Mouse (Mus musculus) liver, embryonic 16.5 days (tissue): ENCODE data around the gene Ppp1r2. TPM values are rescaled to one million over a fixed set of nuclear protein-coding genes. Genes with fewer than 3 reads are reported as not detected.

Experiments
- ATAC-seq: fragments of 200-750 bp; cut with Nextera tagmentation; 2 replicates; pipeline ENCODE4 v1.8.0; 2017; ENCODE audit warnings: low read depth, mild to moderate bottlenecking, moderate number of reproducible peaks, moderate library complexity
- H3K27ac ChIP-seq: fragments of 300-500 bp; sonication (generic); 2 replicates; pipeline ENCODE4 v1.5.1; 2014; ENCODE audit warnings: mild to moderate bottlenecking, low read length
- H3K27me3 ChIP-seq: fragments of 300-500 bp; sonication (generic); 2 replicates; pipeline ENCODE4 v1.6.1; 2014; ENCODE audit warnings: low read depth, low read length, mixed read lengths; ENCODE audit not compliant: control insufficient read depth, insufficient read depth
- H3K36me3 ChIP-seq: fragments of 300-500 bp; sonication (generic); 2 replicates; pipeline ENCODE4 v1.6.1; 2014; ENCODE audit warnings: mild to moderate bottlenecking; ENCODE audit not compliant: control insufficient read depth, insufficient read depth
- H3K4me1 ChIP-seq: fragments of 300-500 bp; sonication (generic); 2 replicates; pipeline ENCODE4 v1.6.1; 2014; ENCODE audit warnings: low read depth, low read length, mixed read lengths; ENCODE audit not compliant: control insufficient read depth
- H3K4me2 ChIP-seq: fragments of 300-500 bp; sonication (generic); 2 replicates; pipeline ENCODE4 v1.6.1; 2014; ENCODE audit warnings: low read depth, low read length, mixed read lengths
- H3K4me3 ChIP-seq: fragments of 300-500 bp; sonication (generic); 2 replicates; pipeline ENCODE4 v1.5.1; 2014; ENCODE audit warnings: low read depth, mild to moderate bottlenecking, low read length
- H3K9ac ChIP-seq: fragments of 300-500 bp; sonication (generic); 2 replicates; pipeline ENCODE4 v1.6.1; 2014; ENCODE audit warnings: low read depth, low read length
- H3K9me3 ChIP-seq: fragments of 300-500 bp; sonication (generic); replicated peaks from 2 replicates; pipeline ENCODE4 v1.6.1; 2016; ENCODE audit warnings: low read length; ENCODE audit not compliant: control insufficient read depth
- WGBS: fragments of 180-500 bp; shearing (Covaris S2); extraction: QIAGEN DNeasy Blood & Tissue Kit; methylation state at CpG from one replicate; pipeline ENCODE4 v1.1.7; 2014; ENCODE audit not compliant: insufficient replicate concordance; 5-methylcytosine and 5-hydroxymethylcytosine counted together
- polyA plus RNA-seq: library from polyadenylated mRNA; unstranded; fragments of >200 nt; fragmentation: Nextera tagmentation; extraction: Ambion mirVana; gene quantifications from 2 replicates; pipeline ENCODE4 v1.2.1, GENCODE M21; 2015

The Ppp1r2 gene
- polyA plus RNA-seq, 1 experiment from 2014 or later, result 34.5 TPM

DNA sequence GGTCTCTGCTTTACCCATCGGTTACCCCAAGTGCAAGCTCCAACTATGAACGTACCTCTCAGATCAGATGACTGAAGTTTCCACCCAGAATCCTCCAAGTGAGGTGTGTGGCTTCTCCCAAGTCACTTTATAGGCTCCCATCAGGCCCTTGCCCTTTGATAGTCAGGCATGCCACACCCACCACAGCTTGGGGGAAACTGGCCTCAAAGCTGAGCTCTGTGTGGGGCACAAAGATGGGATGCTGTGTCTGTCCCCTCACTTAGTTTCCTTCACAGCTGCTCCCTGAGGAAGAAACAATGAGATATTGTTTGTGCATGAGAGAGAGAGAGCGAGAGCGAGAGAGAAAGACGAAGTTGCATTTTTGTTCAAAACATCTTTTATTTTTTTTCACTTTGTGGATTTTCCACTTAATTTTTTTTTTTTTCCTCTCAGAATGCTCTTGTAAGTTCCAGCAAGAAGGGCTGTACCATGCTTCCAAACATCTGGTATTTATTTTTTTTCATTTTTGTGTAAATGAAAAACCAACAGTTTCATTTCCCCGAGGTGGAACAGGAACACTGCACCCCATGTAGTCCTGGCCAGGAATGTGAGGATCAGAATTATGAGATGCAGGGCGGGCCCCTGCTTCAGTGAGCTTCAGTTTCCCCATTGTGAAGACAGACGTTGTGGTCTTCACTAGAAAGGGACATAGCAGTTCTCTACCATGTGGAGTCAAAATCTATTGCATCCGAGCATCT, 39.6 kb upstream of the Ppp1r2 start, which contains the start of gene Apod:
Apod (minus strand) TSS at position 312 of the 737 bp plus-strand sequence.
- no peaks in the 10 kb centered on the region for H3K4me1 ChIP-seq
- H3K9me3 ChIP-seq, result no peaks in the 10 kb centered on the region
- no peak within 1 kb of the TSS for H3K4me2 ChIP-seq
- no peaks in the 10 kb centered on the region for H3K27me3 ChIP-seq
- H3K36me3 ChIP-seq, result no peaks in the 10 kb centered on the region
- H3K27ac ChIP-seq, result no peak within 1 kb of the TSS
- H3K4me3 ChIP-seq, result no peak within 1 kb of the TSS
- 57% methylated on average over 9 of the region's 9 CpGs for whole genome bisulfite sequencing
- no peak within 1 kb of the TSS for H3K9ac ChIP-seq
- ATAC-seq, result no peak

DNA sequence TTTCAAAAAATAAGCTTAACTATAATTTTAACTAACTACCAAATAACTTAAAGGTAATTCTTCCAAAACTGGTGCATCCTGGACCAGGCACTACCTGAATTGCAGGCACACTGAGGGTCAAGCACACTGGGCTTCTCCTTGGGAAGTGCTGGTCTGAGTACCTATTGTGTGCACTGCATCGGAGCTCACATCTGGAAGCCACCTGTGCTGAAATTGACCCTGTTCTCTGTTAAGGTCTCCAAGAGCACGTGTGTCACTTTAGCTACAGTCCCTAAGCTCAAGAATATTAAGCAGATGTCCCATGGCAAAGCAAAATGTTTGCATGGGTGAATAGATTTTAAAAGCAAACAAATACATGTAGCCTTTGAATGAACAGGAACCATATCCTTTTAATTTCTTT, 38.5 kb upstream of the Ppp1r2 start:
- no peak overlapping the region for H3K4me2 ChIP-seq
- H3K4me1 ChIP-seq, result no peaks in the 10 kb centered on the region
- no peak for ATAC-seq
- H3K9me3 ChIP-seq, result no peaks in the 10 kb centered on the region
- H3K4me3 ChIP-seq, result no peak overlapping the region
- H3K27me3 ChIP-seq, result no peaks in the 10 kb centered on the region
- 51% methylated on average over 2 of the region's 2 CpGs for WGBS
- H3K27ac ChIP-seq, result no peak overlapping the region
- H3K9ac ChIP-seq, result no peak overlapping the region
- no peaks in the 10 kb centered on the region for H3K36me3 ChIP-seq

DNA sequence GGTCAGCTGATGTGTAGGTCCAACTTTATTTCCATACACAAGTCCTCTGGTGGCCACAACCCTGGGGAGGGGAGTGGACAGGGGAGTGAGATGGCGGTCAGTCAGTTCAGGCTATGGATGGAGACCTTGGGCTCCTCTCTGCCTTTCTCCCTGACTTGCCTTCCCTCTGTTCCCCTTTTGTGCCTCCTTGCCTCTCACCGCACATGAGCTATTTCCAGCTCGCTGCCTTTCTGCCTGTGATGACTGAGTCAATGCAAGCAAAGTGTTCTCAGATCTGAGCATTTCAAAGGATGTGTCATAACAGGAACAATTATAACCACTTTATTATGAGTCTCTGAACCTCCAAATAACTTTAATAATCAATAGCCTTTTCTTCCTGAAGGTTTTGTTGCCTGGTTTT, 37.2 kb upstream of the Ppp1r2 start:
- Histone ChIP-seq H3K27me3 (no peaks in the 10 kb centered on the region), H3K4me2 (no peak overlapping the region), H3K36me3 (no peaks in the 10 kb centered on the region), H3K9ac (no peak overlapping the region), H3K4me3 (no peak overlapping the region), H3K9me3 (no peaks in the 10 kb centered on the region), H3K27ac (no peak overlapping the region), H3K4me1 (no peaks in the 10 kb centered on the region)
- no peak for ATAC-seq
- 53% methylated on average over 3 of the region's 3 CpGs for WGBS

DNA sequence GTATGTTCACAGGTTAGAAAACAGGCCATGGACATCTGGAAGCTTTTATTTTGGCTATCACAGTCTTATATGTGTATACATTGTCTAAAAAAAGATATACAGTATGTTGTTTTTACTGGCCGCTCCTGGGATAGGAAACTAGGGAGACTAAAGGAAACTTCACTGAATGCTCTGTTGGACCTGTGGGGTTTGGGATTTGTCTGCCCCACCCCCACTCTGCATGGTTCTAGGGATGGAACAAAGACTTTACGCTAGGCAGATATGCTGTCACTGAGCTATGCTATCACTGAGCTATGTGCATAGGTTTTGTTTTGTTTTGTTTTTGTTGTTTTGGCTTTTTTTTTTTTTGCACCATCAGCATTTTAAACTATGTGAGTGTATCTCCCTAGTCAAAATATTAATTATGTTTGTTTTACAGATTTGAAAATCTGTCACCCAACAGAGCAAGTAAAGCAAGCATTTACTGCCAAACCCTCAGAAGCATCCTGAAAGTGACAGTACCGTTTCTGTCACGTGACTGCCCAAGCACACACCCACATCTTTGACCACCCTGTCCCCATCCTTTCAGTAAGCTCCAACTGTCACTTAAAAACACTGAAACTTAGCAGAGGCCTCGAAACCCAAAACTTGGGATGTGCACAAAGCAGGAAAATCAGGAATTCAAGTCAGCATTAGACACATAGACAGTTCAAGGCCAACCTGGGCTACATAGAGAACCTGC, 30.3 kb upstream of the Ppp1r2 start:
- 62% methylated on average over 5 of the region's 5 CpGs for WGBS

DNA sequence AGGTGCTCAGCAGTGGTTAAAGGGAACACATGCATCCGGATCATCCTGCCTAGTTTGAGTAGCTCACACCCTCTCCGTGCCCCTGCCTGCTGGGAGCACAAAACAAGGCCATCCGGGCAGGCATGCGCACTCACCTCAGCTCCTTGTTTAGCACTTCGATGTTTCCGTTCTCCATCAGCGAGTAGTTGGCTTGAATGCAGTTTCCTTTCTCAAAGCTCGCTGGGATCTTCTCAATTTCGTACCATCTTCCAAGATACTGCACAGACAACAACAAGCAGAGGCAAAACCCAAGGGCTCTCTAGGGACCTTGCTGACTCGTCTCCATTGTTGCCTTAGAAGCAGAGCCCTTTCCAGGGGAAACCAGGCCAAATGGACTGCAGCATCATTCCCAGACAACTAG, 28.2 kb upstream of the Ppp1r2 start:
- 62% methylated on average over 10 of the region's 10 CpGs for WGBS
- H3K27me3 ChIP-seq, result no peaks in the 10 kb centered on the region
- no peak for ATAC-seq

More for the DNA sequence above, 30.3 kb upstream of the Ppp1r2 start:
- no peaks in the 10 kb centered on the region for H3K27me3 ChIP-seq
- no peak for ATAC-seq
- H3K27ac ChIP-seq, result no peak overlapping the region
- no peak overlapping the region for H3K9ac ChIP-seq
- H3K9me3 ChIP-seq, result no peaks in the 10 kb centered on the region
- no peaks in the 10 kb centered on the region for H3K36me3 ChIP-seq
- no peak overlapping the region for H3K4me3 ChIP-seq
- no peaks in the 10 kb centered on the region for H3K4me1 ChIP-seq
- H3K4me2 ChIP-seq, result no peak overlapping the region

DNA sequence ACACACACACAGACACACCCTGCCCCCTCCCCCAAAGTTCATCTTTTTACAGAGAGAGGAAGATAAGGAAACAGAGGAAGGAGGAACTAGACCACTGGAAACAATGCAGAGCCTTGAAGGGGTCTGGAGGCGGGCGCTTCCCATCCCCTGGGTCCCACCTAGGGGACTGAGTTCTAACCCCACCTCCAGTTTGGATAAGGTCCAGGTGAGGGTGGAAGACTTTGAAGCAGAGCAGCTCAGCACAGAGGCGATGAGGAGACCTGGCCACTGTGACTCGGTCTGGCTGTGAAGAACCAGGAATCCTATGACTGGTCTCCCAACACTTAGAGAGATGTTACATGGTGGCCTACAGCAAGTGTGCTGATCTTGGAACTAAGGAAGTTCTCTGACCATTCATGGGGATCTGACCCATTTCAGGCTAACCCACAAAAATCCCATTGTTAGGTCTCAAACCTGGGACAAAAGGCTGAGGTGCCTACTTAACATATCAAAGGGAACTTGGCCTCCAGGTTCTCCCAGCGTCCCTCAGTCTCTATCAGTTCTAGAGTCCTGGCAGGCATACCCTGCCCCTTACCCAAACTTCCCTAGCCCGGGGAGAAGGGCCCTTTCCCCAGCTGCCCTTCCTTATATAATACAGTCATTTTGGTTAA, 25.9 kb upstream of the Ppp1r2 start:
- no peak for ATAC-seq
- H3K9me3 ChIP-seq, result no peaks in the 10 kb centered on the region
- no peaks in the 10 kb centered on the region for H3K4me1 ChIP-seq
- no peaks in the 10 kb centered on the region for H3K36me3 ChIP-seq
- H3K4me3 ChIP-seq, result no peak overlapping the region
- H3K27me3 ChIP-seq, result no peaks in the 10 kb centered on the region
- H3K27ac ChIP-seq, result no peak overlapping the region
- no peak overlapping the region for H3K9ac ChIP-seq
- H3K4me2 ChIP-seq, result no peak overlapping the region
- 48% methylated on average over 6 of the region's 6 CpGs for WGBS

More for the DNA sequence above, 28.2 kb upstream of the Ppp1r2 start:
- H3K4me3 ChIP-seq, result no peak overlapping the region
- H3K4me1 ChIP-seq, result no peaks in the 10 kb centered on the region
- no peaks in the 10 kb centered on the region for H3K9me3 ChIP-seq
- no peak overlapping the region for H3K4me2 ChIP-seq
- no peak overlapping the region for H3K27ac ChIP-seq
- H3K36me3 ChIP-seq, result no peaks in the 10 kb centered on the region
- no peak overlapping the region for H3K9ac ChIP-seq

DNA sequence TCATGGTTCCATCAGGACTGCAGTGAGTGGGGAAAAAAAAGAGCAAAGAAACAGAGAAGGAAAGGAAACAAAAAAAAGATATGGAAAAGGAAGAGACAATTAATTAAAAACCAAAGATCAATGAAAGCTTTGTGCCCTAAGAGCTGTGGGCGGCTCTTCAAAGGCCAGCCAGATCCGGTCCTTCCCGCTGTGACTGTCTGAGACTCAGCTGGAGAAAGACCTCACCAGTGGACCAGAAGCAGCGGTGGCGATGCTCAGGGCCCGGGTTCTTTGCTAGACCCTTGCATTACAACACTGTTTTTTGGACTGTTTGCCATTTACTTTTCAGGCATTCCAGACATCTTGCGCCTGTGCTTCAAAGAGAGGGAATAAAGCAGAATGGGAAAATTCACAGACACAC, 25.4 kb upstream of the Ppp1r2 start:
- H3K27me3 ChIP-seq, result no peaks in the 10 kb centered on the region
- no peak overlapping the region for H3K4me3 ChIP-seq
- no peak overlapping the region for H3K9ac ChIP-seq
- 53% methylated on average over 7 of the region's 7 CpGs for WGBS
- H3K4me2 ChIP-seq, result no peak overlapping the region
- no peaks in the 10 kb centered on the region for H3K36me3 ChIP-seq
- no peaks in the 10 kb centered on the region for H3K9me3 ChIP-seq
- no peak overlapping the region for H3K27ac ChIP-seq
- H3K4me1 ChIP-seq, result no peaks in the 10 kb centered on the region
- ATAC-seq, result no peak

DNA sequence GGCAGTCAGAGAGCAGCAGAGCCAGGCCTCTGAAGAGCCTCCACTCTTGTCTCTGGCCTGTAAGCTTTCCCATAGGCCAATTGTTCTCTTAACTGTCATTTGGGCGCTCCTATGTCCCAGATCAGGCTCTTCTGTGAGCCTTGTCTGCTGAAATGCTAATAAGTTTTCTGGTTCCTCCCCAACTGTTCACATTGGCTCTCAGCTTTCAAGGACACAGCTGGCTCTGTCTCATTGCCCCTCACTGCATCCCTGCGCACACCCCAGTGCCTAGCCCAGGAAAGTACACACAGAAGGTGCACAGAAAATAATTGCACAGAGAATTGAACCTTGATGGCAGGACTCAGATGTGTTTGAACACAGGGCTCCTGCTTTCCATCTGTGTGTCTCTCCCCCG, 24.9 kb upstream of the Ppp1r2 start:
- no peak overlapping the region for H3K9ac ChIP-seq
- no peak overlapping the region for H3K4me2 ChIP-seq
- no peak overlapping the region for H3K27ac ChIP-seq
- H3K27me3 ChIP-seq, result no peaks in the 10 kb centered on the region
- no peak for ATAC-seq
- H3K4me1 ChIP-seq, result no peaks in the 10 kb centered on the region
- H3K9me3 ChIP-seq, result no peaks in the 10 kb centered on the region
- H3K36me3 ChIP-seq, result no peaks in the 10 kb centered on the region
- 59% methylated on average over 3 of the region's 3 CpGs for WGBS
- no peak overlapping the region for H3K4me3 ChIP-seq
